Mouse (Mus musculus): ENCODE results near the gene Litaf. TPM values are rescaled to one million over a fixed set of nuclear protein-coding genes. Genes with fewer than 3 reads are reported as not detected.

Litaf gene
- total RNA-seq, 2 experiments from 2014 or later = 15.3 to 19.8 TPM

- no peak for DNase-seq (ENCODE audit: extremely low spot score in 1 of 2, low spot score in 1 of 2)
These were observed 140.3 kb downstream of the Litaf start for GRCm38 (mm10) chr16:10925591-10926180.

- DNase-seq (ENCODE audit: extremely low spot score in 1 of 2, low spot score in 1 of 2) = no peak
These were observed 142.4 kb downstream of the Litaf start for GRCm38 (mm10) chr16:10923561-10923960.

GRCm38 (mm10) chr16:10919856-10920255, 146.1 kb downstream of the Litaf start:
- no peak for DNase-seq (ENCODE audit: extremely low spot score in 1 of 2, low spot score in 1 of 2)

- DNase-seq (ENCODE audit: extremely low spot score in 1 of 2, low spot score in 1 of 2) = no peak
These were observed 149.7 kb downstream of the Litaf start for GRCm38 (mm10) chr16:10916271-10916670.

- no peak for DNase-seq (ENCODE audit: extremely low spot score in 1 of 2, low spot score in 1 of 2)
These were observed 150.9 kb downstream of the Litaf start for GRCm38 (mm10) chr16:10915066-10915465.

- no peak for DNase-seq (ENCODE audit: extremely low spot score in 1 of 2, low spot score in 1 of 2)
These were observed 154.9 kb downstream of the Litaf start for GRCm38 (mm10) chr16:10911061-10911460.

GRCm38 (mm10) chr16:10910541-10910940, 155.4 kb downstream of the Litaf start:
- DNase-seq (ENCODE audit: extremely low spot score in 1 of 2, low spot score in 1 of 2) = no peak

Small RNA genes lying within 50 kb of the gene (microRNA-seq; reads per million reads assigned to microRNA genes)
- gene Gm26268 = 0 reads per million in 2 experiments

Other genes starting within 250 kb of the Litaf start
- under 1 TPM; 0.17 to 0.28 TPM for gene Rmi2, start 231.1 kb downstream of the Litaf start, total RNA-seq (2021)
- gene Snn, start 5.2 kb downstream of the Litaf start, total RNA-seq (2021) = 100 to 1,000 TPM; 166 to 177 TPM
- gene Txndc11, start 68.5 kb upstream of the Litaf start, total RNA-seq (2021) = 10 to 100 TPM; 27.3 to 31.5 TPM
- 10 to 100 TPM; 58.0 to 80.6 TPM for gene Zc3h7a, start 110.2 kb upstream of the Litaf start, total RNA-seq (2021)
- 10 to 100 TPM; 54.1 to 55.0 TPM for gene Rsl1d1, start 137.2 kb upstream of the Litaf start, total RNA-seq (2021)
- 10 to 100 TPM; 84.3 to 89.9 TPM for gene Gspt1, start 188.2 kb upstream of the Litaf start, total RNA-seq (2021)
- not detected for gene Tnfrsf17, start 247.7 kb upstream of the Litaf start, total RNA-seq (2021)